Mouse (Mus musculus) CD4-positive, CD25-positive, alpha-beta regulatory T cell, adult 4 months (primary cell): Measurements from ENCODE around the gene S100a7a. TPM values are rescaled to one million over a fixed set of nuclear protein-coding genes. Genes with fewer than 3 reads are reported as not detected.

Experiments
- polyA plus RNA-seq, 2 experiments: library from polyadenylated mRNA; unstranded; fragments of 100-300 nt; shearing (Covaris generic); gene quantifications; one replicate each; pipeline ENCODE4 v1.2.1; 2017

The S100a7a gene
- polyA plus RNA-seq, 2 experiments from 2014 or later: not detected

Other genes starting within 250 kb of the S100a7a start
- gene Ints3, start 220.4 kb upstream of the S100a7a start, polyA plus RNA-seq: 10 to 100 TPM; 16.9 to 17.9 TPM
- not detected for gene Npr1, start 188.2 kb upstream of the S100a7a start, polyA plus RNA-seq
- 100 to 1,000 TPM; 113 to 125 TPM for gene Ilf2, start 177.9 kb upstream of the S100a7a start, polyA plus RNA-seq
- 10 to 100 TPM; 60.4 to 65.0 TPM for gene Snapin, start 163.0 kb upstream of the S100a7a start, polyA plus RNA-seq
- 10 to 100 TPM; 50.3 to 57.9 TPM for gene Chtop, start 144.5 kb upstream of the S100a7a start, polyA plus RNA-seq
- gene S100a1, start 139.6 kb upstream of the S100a7a start, polyA plus RNA-seq: 1 to 10 TPM; 3.3 to 4.9 TPM
- 100 to 1,000 TPM; 157 to 222 TPM for gene S100a13, start 139.6 kb upstream of the S100a7a start, polyA plus RNA-seq
- not detected for gene S100a14, start 127.2 kb upstream of the S100a7a start, polyA plus RNA-seq
- not detected for gene S100a16, start 116.8 kb upstream of the S100a7a start, polyA plus RNA-seq
- 1 to 10 TPM; 2.1 to 2.5 TPM for gene S100a3, start 93.4 kb upstream of the S100a7a start, polyA plus RNA-seq
- not detected for gene S100a2, start 63.8 kb upstream of the S100a7a start, polyA plus RNA-seq
- not detected for gene Gm42674, start 52.1 kb upstream of the S100a7a start, polyA plus RNA-seq
- 100 to 1,000 TPM in 1 of 2 experiments, 10 to 100 TPM in 1; 74.9 to 104 TPM for gene S100a4, start 50.2 kb upstream of the S100a7a start, polyA plus RNA-seq
- gene S100a5, start 45.5 kb upstream of the S100a7a start, polyA plus RNA-seq: not detected
- 100 to 1,000 TPM; 291 to 360 TPM for gene S100a6, start 41.1 kb upstream of the S100a7a start, polyA plus RNA-seq
- gene S100a8, start 15.0 kb downstream of the S100a7a start, polyA plus RNA-seq: not detected
- gene S100a9, start 41.7 kb downstream of the S100a7a start, polyA plus RNA-seq: not detected
- gene Pglyrp4, start 72.9 kb downstream of the S100a7a start, polyA plus RNA-seq: not detected
- gene Gm5849, start 123.9 kb downstream of the S100a7a start, polyA plus RNA-seq: not detected